Mouse (Mus musculus): Measurements from ENCODE around the gene 1700030K09Rik. TPM values are rescaled to one million over a fixed set of nuclear protein-coding genes. Genes with fewer than 3 reads are reported as not detected.

Gene 1700030K09Rik
- total and polyA plus RNA-seq, 3 experiments, result 8.4 to 10.3 TPM; not detected in 1

- no peak for DNase-seq (ENCODE audit: low read depth, low spot score)
- Histone ChIP-seq H3K9me3 (replicated peaks; ENCODE audit: insufficient read depth, low read length) (no peaks in the 10 kb centered on the region), H3K4me1 (ENCODE audit: control insufficient read depth in 1 of 2, insufficient read depth in 2 of 2, low read length in 2 of 2) (peaks cover 0 to 3% of the 10 kb centered on the region in 2 experiments; a peak in 2 of 4 replicates), H3K36me3 (ENCODE audit: control insufficient read depth in 1 of 2, insufficient read depth in 2 of 2, low read length in 2 of 2) (peaks cover under 1 to 6% of the 10 kb centered on the region in 2 experiments), H3K27ac (ENCODE audit: control insufficient read depth, low read depth, low read length) (no peak overlapping the region), H3K4me3 (ENCODE audit: control insufficient read depth in 1 of 2, insufficient read depth in 1 of 2, low read depth in 2 of 2, low read length in 2 of 2) (no peak overlapping the region), H3K79me2 (ENCODE audit: control insufficient read depth, insufficient read depth, low read length, poor library complexity) (peaks cover 47% of the 10 kb centered on the region), H3K27me3 (ENCODE audit: control insufficient read depth in 1 of 2, insufficient read depth in 2 of 2, low read length in 2 of 2) (no peaks in the 10 kb centered on the region), H3K9ac (ENCODE audit: control insufficient read depth, low read depth, low read length, poor library complexity, severe bottlenecking) (no peak overlapping the region)
- TF ChIP-seq JUND (IDR thresholded peaks at IDR 0.05; ENCODE audit: low read depth, low read length), result no peak
- TF ChIP-seq ZKSCAN1 (IDR thresholded peaks at IDR 0.05; ENCODE audit: low read depth, low read length), result no peak
- TF ChIP-seq TAL1 (IDR thresholded peaks at IDR 0.05; ENCODE audit: low read length), result no peak
- no peak for TF ChIP-seq EP300 (IDR thresholded peaks at IDR 0.05; ENCODE audit: low read depth in 1 of 2, low read length in 2 of 2)
- TF ChIP-seq GABPA (IDR thresholded peaks at IDR 0.05; ENCODE audit: low read depth, low read length), result no peak
- TF ChIP-seq SIN3A (IDR thresholded peaks at IDR 0.05; ENCODE audit: low read length), result no peak
- TF ChIP-seq POLR2A (IDR thresholded peaks at IDR 0.05; ENCODE audit: control insufficient read depth in 1 of 2, insufficient read depth in 1 of 2, low read depth in 1 of 2, low read length in 2 of 2, poor library complexity in 1 of 2), result no peak
- no peak for TF ChIP-seq USF1 (IDR thresholded peaks at IDR 0.05; ENCODE audit: low read depth, low read length)
- no peak for TF ChIP-seq HCFC1 (IDR thresholded peaks at IDR 0.05; ENCODE audit: low read depth, low read length)
- TF ChIP-seq NELFE (IDR thresholded peaks at IDR 0.05; ENCODE audit: low read depth, low read length), result no peak
- TF ChIP-seq BHLHE40 (IDR thresholded peaks at IDR 0.05; ENCODE audit: borderline replicate concordance, low read depth, low read length), result no peak
- no peak for TF ChIP-seq ZNF384 (IDR thresholded peaks at IDR 0.05; ENCODE audit: low read depth, low read length)
- no peak for TF ChIP-seq ELF1 (IDR thresholded peaks at IDR 0.05; ENCODE audit: low read depth, low read length)
- TF ChIP-seq CHD1 (IDR thresholded peaks at IDR 0.05; ENCODE audit: low read depth, low read length), result no peak
Measured at GRCm38 (mm10) chr8:72499521-72500284, 56.0 kb downstream of the 1700030K09Rik start.

GRCm38 (mm10) chr8:72500521-72500931 is 56.8 kb downstream of the 1700030K09Rik start:
- H3K27ac ChIP-seq (ENCODE audit: control insufficient read depth, low read depth, low read length), result no peak overlapping the region
- H3K79me2 ChIP-seq (ENCODE audit: control insufficient read depth, insufficient read depth, low read length, poor library complexity), result peaks cover 51% of the 10 kb centered on the region
- peaks cover 5 to 8% of the 10 kb centered on the region in 2 experiments for H3K4me1 ChIP-seq (ENCODE audit: control insufficient read depth in 1 of 2, insufficient read depth in 2 of 2, low read length in 2 of 2)
- no peak overlapping the region for H3K4me3 ChIP-seq (ENCODE audit: control insufficient read depth in 1 of 2, insufficient read depth in 1 of 2, low read depth in 2 of 2, low read length in 2 of 2)
- H3K9me3 ChIP-seq (replicated peaks; ENCODE audit: insufficient read depth, low read length), result no peaks in the 10 kb centered on the region
- no peaks in the 10 kb centered on the region for H3K27me3 ChIP-seq (ENCODE audit: control insufficient read depth in 1 of 2, insufficient read depth in 2 of 2, low read length in 2 of 2)
- no peak overlapping the region for H3K9ac ChIP-seq (ENCODE audit: control insufficient read depth, low read depth, low read length, poor library complexity, severe bottlenecking)
- no peak for TF ChIP-seq USF1 (IDR thresholded peaks at IDR 0.05; ENCODE audit: low read depth, low read length)
- TF ChIP-seq POLR2AphosphoS5 (IDR thresholded peaks at IDR 0.05; ENCODE audit: borderline replicate concordance, low read depth, low read length), result no peak
- no peak for TF ChIP-seq CHD2 (IDR thresholded peaks at IDR 0.05; ENCODE audit: low read length)
- no peak for TF ChIP-seq MAX (IDR thresholded peaks at IDR 0.05; ENCODE audit: low read length)
- TF ChIP-seq TBP (IDR thresholded peaks at IDR 0.05; ENCODE audit: low read depth, low read length), result no peak
- no peak for TF ChIP-seq BHLHE40 (IDR thresholded peaks at IDR 0.05; ENCODE audit: borderline replicate concordance, low read depth, low read length)
- TF ChIP-seq POLR2AphosphoS2 (IDR thresholded peaks at IDR 0.05; ENCODE audit: low read length), result no peak
- TF ChIP-seq MEF2A (IDR thresholded peaks at IDR 0.05; ENCODE audit: extremely low read depth, insufficient replicate concordance, low read depth, low read length, poor library complexity, severe bottlenecking), result no peak
- TF ChIP-seq EP300 (IDR thresholded peaks at IDR 0.05; ENCODE audit: low read depth in 1 of 2, low read length in 2 of 2), result no peak
- DNase-seq (ENCODE audit: low read depth, low spot score), result no peak
- peaks cover 6 to 8% of the 10 kb centered on the region in 2 experiments for H3K36me3 ChIP-seq (ENCODE audit: control insufficient read depth in 1 of 2, insufficient read depth in 2 of 2, low read length in 2 of 2)

Data from MEL (cell line).